Mouse (Mus musculus) small intestine, adult 2 months (tissue): ENCODE measurements around the gene Dchs2. TPM values are rescaled to one million over a fixed set of nuclear protein-coding genes. Genes with fewer than 3 reads are reported as not detected.
"Not testable (repeated sequence)": the region's sequence is repeated elsewhere in the genome, so short reads cannot be mapped to it uniquely, and the experiment has no call there.

Source experiments
- H3K27ac ChIP-seq: fragments of 200-500 bp; 2 replicates; pipeline ENCODE4 v1.5.1; 2012; ENCODE audit warnings: low read depth, low read length, control low read depth, inconsistent platforms; ENCODE audit not compliant: insufficient read depth
- H3K27me3 ChIP-seq: fragments of 200-500 bp; 2 replicates; pipeline ENCODE4 v1.6.1; 2012; ENCODE audit warnings: mild to moderate bottlenecking, moderate library complexity, low read length, inconsistent platforms; ENCODE audit not compliant: control insufficient read depth, insufficient read depth
- H3K36me3 ChIP-seq: fragments of 200-500 bp; 2 replicates; pipeline ENCODE4 v1.6.1; 2012; ENCODE audit warnings: mild to moderate bottlenecking, low read length, control low read depth, inconsistent platforms; ENCODE audit not compliant: control insufficient read depth, insufficient read depth
- H3K4me1 ChIP-seq: fragments of 200-500 bp; 2 replicates; pipeline ENCODE4 v1.6.1; 2012; ENCODE audit warnings: low read length, inconsistent platforms, mixed read lengths; ENCODE audit not compliant: control insufficient read depth, insufficient read depth, insufficient read length
- H3K4me3 ChIP-seq: fragments of 200-500 bp; 2 replicates; pipeline ENCODE4 v1.5.1; 2012; ENCODE audit warnings: low read depth, mild to moderate bottlenecking, control low read depth, inconsistent platforms, low read length, moderate library complexity
- CTCF ChIP-seq: fragments of 200-500 bp; IDR thresholded peaks from 2 replicates; pipeline ENCODE4 v1.5.1; 2012; ENCODE audit warnings: low read depth, mild to moderate bottlenecking, control low read depth, inconsistent platforms, low read length, moderate library complexity, mixed read lengths; ENCODE audit not compliant: insufficient replicate concordance, insufficient read length; ENCODE audit errors: extremely low read depth
- POLR2A ChIP-seq: fragments of 200-500 bp; IDR thresholded peaks from 2 replicates; pipeline ENCODE4 v1.6.1; 2012; ENCODE audit warnings: low read depth, mild to moderate bottlenecking, control low read depth, inconsistent platforms, low read length, moderate library complexity
- WGBS: fragments of 180-500 bp; shearing (Covaris S2); methylation state at CpG from one replicate; pipeline ENCODE4 v1.1.7; 2018; 5-methylcytosine and 5-hydroxymethylcytosine counted together
- polyA plus RNA-seq: library from polyadenylated mRNA; depleted of rRNA; stranded (reverse); fragments of >200 nt; gene quantifications from 2 replicates; pipeline ENCODE4 v1.2.3, GENCODE M21; 2012

Dchs2 gene
- polyA plus RNA-seq, 1 experiment, result 0.06 TPM

DNA sequence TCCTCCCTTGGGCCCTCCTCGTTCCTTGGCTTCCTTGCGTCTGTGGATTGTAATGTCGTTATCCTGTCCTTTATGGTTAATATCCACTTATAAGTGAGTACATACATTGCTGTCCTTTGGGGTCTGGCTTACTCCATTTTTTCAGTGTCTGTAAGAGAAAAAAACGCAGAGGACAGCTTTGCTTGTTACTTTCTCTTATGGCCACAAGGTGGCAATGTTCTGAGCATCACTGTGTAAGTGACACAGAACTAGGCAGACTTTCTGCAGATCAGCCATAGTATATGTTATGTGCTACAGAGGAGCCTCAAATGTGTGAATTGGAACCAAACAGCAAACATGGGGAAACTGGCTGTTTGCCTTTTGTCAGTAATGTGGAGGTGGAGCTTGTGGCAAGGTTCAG is 17.6 kb upstream of the Dchs2 start:
- Histone ChIP-seq H3K4me3 (no peak overlapping the region), H3K27me3 (no peaks in the 10 kb centered on the region), H3K4me1 (no peaks in the 10 kb centered on the region), H3K36me3 (no peaks in the 10 kb centered on the region), H3K27ac (no peak overlapping the region)
- no peak for TF ChIP-seq CTCF
- no peak for TF ChIP-seq POLR2A
- 30% methylated on average over 4 of the region's 4 CpGs for WGBS

DNA sequence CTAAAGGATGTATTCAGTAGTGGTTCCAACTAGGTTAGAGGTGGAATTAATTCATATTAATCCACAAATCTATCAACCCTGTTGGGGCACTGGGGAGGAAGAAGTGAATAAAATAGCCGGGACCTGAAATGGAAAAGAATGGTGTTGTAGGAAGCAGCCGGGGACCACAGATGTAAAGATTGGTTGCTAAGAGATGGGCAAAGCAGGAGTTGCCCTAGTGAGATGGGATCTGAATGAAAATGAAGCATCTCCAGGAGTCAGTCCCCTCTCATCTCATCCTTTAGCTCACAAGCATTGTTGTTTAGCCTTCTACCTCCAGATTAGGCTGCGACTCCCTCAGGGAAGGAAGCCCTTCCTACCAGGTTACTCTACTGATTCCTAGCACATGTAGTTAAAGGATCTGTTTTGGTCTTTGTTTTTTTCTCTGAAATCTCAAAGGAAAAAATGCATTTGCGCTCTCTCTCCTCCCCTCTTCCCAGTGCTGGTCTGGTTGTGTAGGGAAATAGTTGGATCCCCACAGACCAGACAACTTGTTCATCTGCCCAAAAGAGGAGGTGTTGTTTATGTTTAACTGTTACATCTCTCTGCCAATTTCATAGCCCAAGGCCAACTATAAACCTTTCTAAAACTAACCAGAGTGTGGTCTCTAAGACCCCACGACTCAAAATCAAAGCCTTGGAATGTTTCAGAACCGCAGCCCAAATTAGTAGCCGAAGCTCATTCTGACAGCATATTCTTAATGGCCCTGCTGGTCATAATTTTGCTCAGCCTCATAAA is 16.1 kb upstream of the Dchs2 start:
- no peak overlapping the region for H3K27ac ChIP-seq
- H3K36me3 ChIP-seq, result no peaks in the 10 kb centered on the region
- no peak overlapping the region for H3K4me3 ChIP-seq
- no peaks in the 10 kb centered on the region for H3K27me3 ChIP-seq
- no peak for TF ChIP-seq POLR2A
- TF ChIP-seq CTCF, result no peak
- 67% methylated on average over 7 of the region's 7 CpGs for WGBS
- no peaks in the 10 kb centered on the region for H3K4me1 ChIP-seq

DNA sequence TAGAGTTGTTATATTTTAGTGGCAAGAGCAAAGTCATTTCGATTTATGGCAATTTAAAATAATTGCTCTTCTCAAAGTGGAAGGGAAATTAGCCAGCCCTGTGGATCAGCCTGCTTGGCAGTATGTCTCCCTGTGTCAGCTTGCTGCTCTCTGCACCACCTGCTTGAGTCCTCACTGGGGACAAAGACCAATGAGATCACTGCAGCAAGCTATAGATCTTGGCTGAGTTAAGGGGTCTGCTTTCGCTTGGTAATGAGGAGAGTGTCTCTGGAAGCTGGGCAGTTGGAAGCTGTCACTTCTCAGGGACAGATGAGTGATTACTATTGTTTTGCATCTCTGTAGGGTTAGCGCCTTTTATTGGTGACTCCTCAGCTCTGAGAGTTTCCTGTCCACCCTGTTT is 14.9 kb upstream of the Dchs2 start:
- Histone ChIP-seq H3K27ac (no peak overlapping the region), H3K27me3 (no peaks in the 10 kb centered on the region), H3K4me3 (no peak overlapping the region), H3K36me3 (no peaks in the 10 kb centered on the region), H3K4me1 (no peaks in the 10 kb centered on the region)
- no peak for TF ChIP-seq CTCF
- WGBS, result 33% methylated on average over 3 of the region's 3 CpGs

DNA sequence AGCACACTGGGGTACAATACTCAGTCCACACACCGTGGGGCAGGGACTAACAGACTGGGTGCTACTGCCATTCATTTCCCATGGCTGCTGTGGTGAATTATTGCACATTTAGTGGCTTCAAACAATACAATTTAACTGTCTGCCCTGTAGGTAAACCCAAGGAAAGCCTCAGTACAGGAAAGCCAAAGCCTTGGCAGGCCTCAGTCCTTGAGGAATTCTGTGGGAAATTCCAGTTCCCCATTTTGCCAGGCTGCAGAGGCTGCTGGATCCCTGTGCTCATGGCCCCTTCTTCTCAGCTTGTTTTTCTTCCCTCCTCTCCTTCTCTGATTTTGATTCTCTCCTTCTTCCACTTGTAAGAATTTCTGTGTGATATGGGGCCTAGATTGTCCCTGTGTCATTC is 12.8 kb upstream of the Dchs2 start:
- TF ChIP-seq CTCF (no peak), POLR2A (no peak)
- 55% methylated on average over 1 of the region's 1 CpGs for WGBS

DNA sequence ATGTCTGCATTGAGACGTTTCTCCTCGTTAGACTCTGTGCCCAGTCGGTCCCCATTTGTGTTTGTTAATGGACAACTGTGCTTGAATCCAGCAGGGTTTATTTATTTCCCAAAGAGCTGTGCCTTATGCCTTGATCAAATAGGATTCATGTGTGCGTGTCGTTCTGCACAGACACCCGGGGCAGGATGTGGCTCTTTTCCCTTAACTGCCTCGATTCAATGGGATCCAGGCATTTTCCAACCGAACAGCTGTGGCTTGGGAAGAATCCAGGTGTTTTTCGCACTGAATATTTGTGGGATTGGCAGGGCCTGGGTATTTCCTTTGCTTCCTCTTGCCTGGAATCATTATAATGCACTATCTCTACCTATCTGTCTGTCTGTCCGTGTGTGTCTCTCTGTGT is 10.2 kb upstream of the Dchs2 start:
- no peak overlapping the region for H3K27ac ChIP-seq
- 67% methylated on average over 10 of the region's 10 CpGs for WGBS
- H3K4me1 ChIP-seq, result no peaks in the 10 kb centered on the region
- no peak for TF ChIP-seq POLR2A
- no peak for TF ChIP-seq CTCF
- no peaks in the 10 kb centered on the region for H3K27me3 ChIP-seq
- H3K36me3 ChIP-seq, result no peaks in the 10 kb centered on the region
- no peak overlapping the region for H3K4me3 ChIP-seq

More for the DNA sequence above, 12.8 kb upstream of the Dchs2 start:
- Histone ChIP-seq H3K4me1 (no peaks in the 10 kb centered on the region), H3K36me3 (no peaks in the 10 kb centered on the region), H3K27me3 (no peaks in the 10 kb centered on the region), H3K27ac (no peak overlapping the region), H3K4me3 (no peak overlapping the region)

DNA sequence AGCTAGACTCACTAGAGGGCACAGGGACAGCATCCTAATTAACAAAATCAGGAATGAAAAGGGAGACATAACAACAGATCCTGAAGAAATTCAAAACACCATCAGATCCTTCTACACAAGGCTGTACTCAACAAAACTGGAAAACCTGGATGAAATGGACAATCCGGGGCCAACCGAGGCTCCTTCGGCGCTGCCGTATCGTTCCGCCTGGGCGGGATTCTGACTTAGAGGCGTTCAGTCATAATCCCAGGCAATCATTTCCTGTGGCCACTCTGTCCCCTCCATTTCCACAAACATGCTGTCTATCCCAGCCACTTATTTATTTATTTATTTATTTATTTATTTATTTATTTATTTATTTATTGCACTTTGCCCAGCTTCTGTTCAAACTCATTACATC is 3.8 kb upstream of the Dchs2 start:
- H3K27me3 ChIP-seq, result peaks cover 24% of the 10 kb centered on the region
- not testable (repeated sequence) for H3K36me3 ChIP-seq, H3K4me3 ChIP-seq, H3K27ac ChIP-seq, H3K4me1 ChIP-seq
- 93% methylated on average over 9 of the region's 9 CpGs for WGBS

DNA sequence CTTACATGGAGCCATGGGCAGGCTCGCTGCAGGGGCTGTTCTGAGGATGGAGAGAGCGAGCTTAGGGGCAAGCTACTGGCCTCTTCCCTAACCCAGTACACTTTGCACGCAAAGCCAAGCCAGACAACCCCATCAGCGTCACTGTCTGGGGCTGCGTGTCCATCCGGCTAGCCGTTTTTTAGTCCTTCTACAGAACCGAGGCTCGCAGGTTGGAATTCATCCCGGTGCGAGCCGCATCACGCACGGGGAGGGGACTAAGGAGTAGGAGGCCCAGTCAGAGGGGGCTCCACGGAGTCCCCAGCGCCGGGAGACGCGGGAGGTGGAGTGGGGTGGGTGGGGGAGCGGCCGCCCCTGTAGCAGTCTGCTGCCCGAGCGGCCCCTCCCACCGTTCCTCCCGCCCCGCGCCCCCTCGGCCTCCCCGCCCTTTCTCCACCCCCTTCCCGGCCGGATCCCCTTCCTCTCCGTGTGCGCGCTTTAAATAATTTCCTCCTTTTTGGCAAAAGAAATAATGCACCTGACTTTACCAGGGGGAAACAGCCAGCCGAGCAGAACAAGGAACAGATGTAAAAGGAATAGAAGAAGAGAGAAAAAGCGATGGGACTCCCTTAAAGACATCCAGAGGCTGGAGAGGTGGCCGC is 541 bp upstream of the Dchs2 start:
- 2% methylated on average over 37 of the region's 37 CpGs for WGBS
- no peaks in the 10 kb centered on the region; the same call in 1 of the 2 replicates for H3K4me1 ChIP-seq
- H3K27ac ChIP-seq, result no peak overlapping the region
- H3K4me3 ChIP-seq, result peak overlapping the region; percentile 31
- peaks cover 27% of the 10 kb centered on the region for H3K27me3 ChIP-seq
- H3K36me3 ChIP-seq, result no peaks in the 10 kb centered on the region
- no peak for TF ChIP-seq POLR2A
- no peak for TF ChIP-seq CTCF
